Mouse (Mus musculus): ENCODE measurements around the gene Tnfrsf11a.

DNA sequence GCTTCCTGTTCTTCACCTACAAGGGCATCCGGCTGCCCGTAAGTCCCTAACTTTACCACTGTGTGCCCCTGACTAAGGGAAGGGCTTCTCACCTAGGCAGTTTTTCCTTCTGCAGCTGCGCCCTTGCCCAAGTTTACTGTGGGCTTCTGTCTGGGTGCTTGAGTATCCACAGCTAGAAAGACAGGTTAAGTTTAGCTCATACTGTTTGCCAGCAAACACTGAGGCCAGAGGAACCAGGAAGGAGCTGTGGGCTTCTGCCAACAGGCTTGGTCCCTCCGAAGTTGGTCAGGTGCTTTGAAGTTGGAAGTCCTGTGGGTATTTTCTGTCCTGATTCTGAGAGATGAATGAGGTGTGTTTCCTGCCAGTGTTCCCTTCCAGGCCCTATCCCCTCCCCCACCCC is 4.6 kb downstream of the Tnfrsf11a start:
- TF ChIP-seq CTCF (conservative IDR thresholded peaks at IDR 0.05; ENCODE audit: insufficient read depth, insufficient read length, low read depth, low read length) (no peak), POLR2A (IDR thresholded peaks at IDR 0.05; ENCODE audit: low read depth, low read length) (no peak)
